Mouse (Mus musculus) liver, embryonic 13.5 days (tissue): ENCODE data around the gene Rras2. TPM values are rescaled to one million over a fixed set of nuclear protein-coding genes. Genes with fewer than 3 reads are reported as not detected.

Source experiments
- ATAC-seq: fragments of 200-750 bp; cut with Nextera tagmentation; 2 replicates; pipeline ENCODE4 v1.8.0; 2017; ENCODE audit warnings: low read depth, mild to moderate bottlenecking, moderate number of reproducible peaks, moderate library complexity
- DNase-seq: peaks from one replicate; pipeline ENCODE4 v3.0.0; 2022
- H3K27ac ChIP-seq: fragments of 300-500 bp; sonication (generic); 2 replicates; pipeline ENCODE4 v1.5.1; 2015; ENCODE audit warnings: moderate library complexity, mild to moderate bottlenecking, inconsistent platforms
- H3K27me3 ChIP-seq: fragments of 300-500 bp; sonication (generic); 2 replicates; pipeline ENCODE4 v1.6.1; 2015; ENCODE audit warnings: mild to moderate bottlenecking, inconsistent platforms
- H3K36me3 ChIP-seq: fragments of 300-500 bp; sonication (generic); 2 replicates; pipeline ENCODE4 v1.6.1; 2015; ENCODE audit warnings: mild to moderate bottlenecking, inconsistent platforms
- H3K4me1 ChIP-seq: fragments of 300-500 bp; sonication (generic); replicated peaks from 2 replicates; pipeline ENCODE4 v1.6.1; 2015; ENCODE audit warnings: inconsistent platforms
- H3K4me2 ChIP-seq: fragments of 300-500 bp; sonication (generic); 2 replicates; pipeline ENCODE4 v1.6.1; 2015; ENCODE audit warnings: inconsistent platforms, mild to moderate bottlenecking, moderate library complexity
- H3K4me3 ChIP-seq: fragments of 300-500 bp; sonication (generic); replicated peaks from 2 replicates; pipeline ENCODE4 v1.5.1; 2015; ENCODE audit warnings: mild to moderate bottlenecking, inconsistent platforms
- H3K9ac ChIP-seq: fragments of 300-500 bp; sonication (generic); 2 replicates; pipeline ENCODE4 v1.6.1; 2015; ENCODE audit warnings: mild to moderate bottlenecking, inconsistent platforms
- H3K9me3 ChIP-seq: fragments of 300-500 bp; sonication (generic); replicated peaks from 2 replicates; pipeline ENCODE4 v1.6.1; 2016; ENCODE audit warnings: inconsistent platforms
- WGBS: fragments of 180-500 bp; shearing (Covaris S2); methylation state at CpG from one replicate; pipeline ENCODE4 v1.1.7; 2015; ENCODE audit not compliant: insufficient replicate concordance; 5-methylcytosine and 5-hydroxymethylcytosine counted together
- polyA plus RNA-seq: library from polyadenylated mRNA; unstranded; fragments of >200 nt; fragmentation: Nextera tagmentation; extraction: Ambion mirVana; gene quantifications from 2 replicates; pipeline ENCODE4 v1.2.1, GENCODE M21; 2015

Gene Rras2
- polyA plus RNA-seq, 1 experiment from 2014 or later, result 7.7 TPM

DNA sequence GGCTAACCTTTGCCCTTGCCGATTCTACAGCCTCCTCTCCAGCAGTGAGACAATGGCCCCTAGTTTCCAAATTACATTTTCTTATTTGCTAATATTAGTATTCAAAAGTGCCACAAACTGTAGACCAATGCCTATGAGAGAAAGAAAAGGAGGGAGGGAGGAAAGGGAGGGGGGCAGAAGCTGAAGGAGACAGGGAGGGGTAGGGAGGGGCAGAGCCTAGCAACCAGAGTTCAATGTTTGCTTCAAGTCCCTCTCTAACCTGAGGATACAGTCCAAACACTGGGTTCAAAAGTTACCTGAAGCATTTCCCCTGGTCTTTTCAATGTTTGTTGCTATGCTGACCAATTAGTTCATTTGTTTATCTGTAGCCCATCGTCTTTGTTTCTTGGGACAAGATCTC lies 7.1 kb downstream of the Rras2 start:
- no peaks in the 10 kb centered on the region for H3K9me3 ChIP-seq
- H3K9ac ChIP-seq, result no peak overlapping the region
- no peak for DNase-seq
- WGBS, result 66% methylated on average over 2 of the region's 2 CpGs
- peaks cover 12% of the 10 kb centered on the region for H3K4me1 ChIP-seq
- H3K27ac ChIP-seq, result no peak overlapping the region
- H3K36me3 ChIP-seq, result no peaks in the 10 kb centered on the region
- ATAC-seq, result no peak
- H3K27me3 ChIP-seq, result peaks cover 6% of the 10 kb centered on the region; the same call in 1 of the 2 replicates
- H3K4me2 ChIP-seq, result no peak overlapping the region
- no peak overlapping the region for H3K4me3 ChIP-seq

GRCm38 (mm10) chr7:114105886-114106285 lies 11.7 kb downstream of the Rras2 start:
- no peak overlapping the region for H3K27ac ChIP-seq
- H3K9ac ChIP-seq, result no peak overlapping the region
- DNase-seq, result no peak
- no peaks in the 10 kb centered on the region for H3K27me3 ChIP-seq
- H3K9me3 ChIP-seq, result no peaks in the 10 kb centered on the region
- no peak for ATAC-seq
- H3K36me3 ChIP-seq, result no peaks in the 10 kb centered on the region
- WGBS, result 72% methylated on average over 8 of the region's 8 CpGs
- H3K4me3 ChIP-seq, result no peak overlapping the region
- H3K4me2 ChIP-seq, result no peak overlapping the region
- peaks cover 25% of the 10 kb centered on the region for H3K4me1 ChIP-seq

- no peak for ATAC-seq
Measured at GRCm38 (mm10) chr7:114103629-114104347, 13.8 kb downstream of the Rras2 start.

DNA sequence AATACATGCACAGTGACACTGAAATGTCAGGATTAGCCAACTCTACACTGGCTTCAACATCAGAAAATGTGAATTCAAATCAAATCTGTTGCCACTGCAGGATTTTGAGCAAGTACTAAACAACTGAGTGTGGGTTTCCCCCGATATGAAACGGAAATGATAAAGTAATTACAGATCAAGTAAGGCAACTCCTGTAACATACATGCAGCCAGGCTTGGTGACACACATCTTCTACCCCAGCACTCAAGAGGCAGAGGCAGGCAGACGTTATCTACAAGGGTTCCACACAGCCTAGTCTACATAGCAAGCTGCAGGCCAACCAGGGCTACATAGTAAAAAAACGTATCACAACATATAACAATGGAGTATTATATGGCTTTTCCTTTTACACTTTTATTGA lies 14.4 kb downstream of the Rras2 start:
- Histone ChIP-seq H3K27ac (no peak overlapping the region), H3K9me3 (no peaks in the 10 kb centered on the region), H3K4me2 (no peak overlapping the region), H3K9ac (no peak overlapping the region), H3K4me1 (peaks cover 21% of the 10 kb centered on the region), H3K36me3 (no peaks in the 10 kb centered on the region), H3K4me3 (no peak overlapping the region), H3K27me3 (no peaks in the 10 kb centered on the region)
- DNase-seq (no peak), ATAC-seq (no peak)
- WGBS, result 70% methylated on average over 4 of the region's 4 CpGs

More at GRCm38 (mm10) chr7:114103629-114104347, 13.8 kb downstream of the Rras2 start:
- DNase-seq, result no peak
- Histone ChIP-seq H3K4me1 (peaks cover 21% of the 10 kb centered on the region), H3K27ac (no peak overlapping the region), H3K27me3 (no peaks in the 10 kb centered on the region), H3K36me3 (no peaks in the 10 kb centered on the region), H3K9ac (no peak overlapping the region), H3K9me3 (no peaks in the 10 kb centered on the region), H3K4me2 (no peak overlapping the region), H3K4me3 (no peak overlapping the region)
- WGBS, result 69% methylated on average over 24 of the region's 24 CpGs

DNA sequence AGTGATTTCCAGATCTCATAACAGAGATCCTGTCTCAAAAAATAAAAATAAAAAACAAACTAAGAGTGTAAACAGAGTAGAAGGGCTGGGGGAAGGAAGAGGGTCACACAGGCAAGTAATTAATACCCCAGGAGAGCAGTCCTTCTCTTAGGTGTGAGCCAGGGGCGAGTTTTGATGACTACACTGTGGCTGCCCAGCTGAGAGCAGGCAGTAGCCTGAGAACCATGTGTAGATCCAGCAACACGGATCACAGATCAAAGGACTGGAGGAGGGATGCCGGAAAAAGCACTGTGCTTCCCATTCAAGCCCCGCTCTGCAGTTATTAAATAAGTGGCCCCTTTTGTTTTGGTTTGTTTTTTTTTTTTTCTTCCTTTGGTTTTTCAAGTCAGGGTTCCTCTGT lies 15.0 kb downstream of the Rras2 start:
- Histone ChIP-seq H3K27me3 (no peaks in the 10 kb centered on the region), H3K4me2 (no peak overlapping the region), H3K27ac (no peak overlapping the region), H3K9me3 (no peaks in the 10 kb centered on the region), H3K36me3 (no peaks in the 10 kb centered on the region), H3K9ac (no peak overlapping the region), H3K4me3 (no peak overlapping the region), H3K4me1 (peaks cover 21% of the 10 kb centered on the region)
- DNase-seq (no peak), ATAC-seq (no peak)
- 57% methylated on average over 4 of the region's 4 CpGs for WGBS

DNA sequence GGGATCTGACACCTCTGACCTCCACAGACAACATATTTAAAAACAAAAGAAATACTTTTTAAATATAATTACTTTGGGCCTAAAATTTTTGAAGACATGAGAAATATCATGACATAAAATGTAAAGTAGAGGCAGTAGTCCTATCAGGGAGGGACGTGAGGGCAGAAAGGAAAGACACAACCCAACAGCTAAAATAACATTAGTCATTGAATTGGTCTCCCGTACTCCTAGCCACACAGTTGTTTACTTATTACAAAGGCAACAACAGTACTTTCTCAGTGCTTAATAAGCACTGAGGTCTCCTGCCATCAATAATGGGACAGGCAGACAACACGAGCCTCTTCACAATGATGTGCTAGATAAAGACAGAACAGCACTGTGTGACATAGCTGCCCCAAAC lies 16.2 kb downstream of the Rras2 start:
- H3K4me3 ChIP-seq, result no peak overlapping the region
- H3K9me3 ChIP-seq, result no peaks in the 10 kb centered on the region
- no peak overlapping the region for H3K27ac ChIP-seq
- WGBS, result 43% methylated on average over 3 of the region's 3 CpGs
- no peaks in the 10 kb centered on the region for H3K27me3 ChIP-seq
- peaks cover 21% of the 10 kb centered on the region for H3K4me1 ChIP-seq
- DNase-seq, result no peak
- H3K4me2 ChIP-seq, result no peak overlapping the region
- ATAC-seq, result no peak
- H3K9ac ChIP-seq, result no peak overlapping the region
- no peaks in the 10 kb centered on the region for H3K36me3 ChIP-seq

- no peaks in the 10 kb centered on the region for H3K27me3 ChIP-seq
- no peak overlapping the region for H3K4me2 ChIP-seq
- H3K4me3 ChIP-seq, result no peak overlapping the region
- no peak for ATAC-seq
- no peaks in the 10 kb centered on the region for H3K9me3 ChIP-seq
- no peak overlapping the region for H3K27ac ChIP-seq
- no peak for DNase-seq
- H3K9ac ChIP-seq, result no peak overlapping the region
- H3K36me3 ChIP-seq, result no peaks in the 10 kb centered on the region
- H3K4me1 ChIP-seq, result peaks cover 18% of the 10 kb centered on the region
- 73% methylated on average over 8 of the region's 8 CpGs for WGBS
Measured at GRCm38 (mm10) chr7:114093548-114094174, 23.9 kb downstream of the Rras2 start.

GRCm38 (mm10) chr7:114090892-114091545 lies 26.6 kb downstream of the Rras2 start:
- H3K27me3 ChIP-seq, result no peaks in the 10 kb centered on the region
- WGBS, result 54% methylated on average over 10 of the region's 10 CpGs
- no peaks in the 10 kb centered on the region for H3K9me3 ChIP-seq
- no peaks in the 10 kb centered on the region for H3K36me3 ChIP-seq
- no peak overlapping the region for H3K4me2 ChIP-seq
- H3K4me1 ChIP-seq, result peaks cover 40% of the 10 kb centered on the region
- no peak overlapping the region for H3K4me3 ChIP-seq
- no peak for ATAC-seq
- no peak for DNase-seq
- no peak overlapping the region for H3K9ac ChIP-seq
- no peak overlapping the region for H3K27ac ChIP-seq

DNA sequence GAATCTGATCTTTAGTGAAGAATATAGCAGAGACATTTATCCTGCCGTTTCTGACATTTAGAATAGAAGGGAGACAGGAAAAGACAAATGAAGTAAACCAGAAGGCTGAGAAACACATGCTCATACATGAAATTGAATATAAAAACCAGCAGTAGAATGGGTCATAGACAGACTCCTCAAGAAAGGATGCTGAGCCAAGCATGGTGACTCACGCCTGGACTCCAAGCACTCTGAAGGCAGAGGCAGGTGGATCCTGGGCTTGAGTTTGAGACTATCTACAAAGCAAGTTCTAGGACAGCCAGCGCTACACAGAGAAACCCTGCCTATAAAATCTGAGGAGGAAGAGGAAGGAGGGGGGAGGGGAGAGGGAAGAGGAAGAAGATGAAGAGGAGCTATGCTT lies 27.4 kb downstream of the Rras2 start:
- WGBS, result 67% methylated on average over 3 of the region's 3 CpGs
- DNase-seq, result no peak
- H3K4me1 ChIP-seq, result peaks cover 35% of the 10 kb centered on the region

DNA sequence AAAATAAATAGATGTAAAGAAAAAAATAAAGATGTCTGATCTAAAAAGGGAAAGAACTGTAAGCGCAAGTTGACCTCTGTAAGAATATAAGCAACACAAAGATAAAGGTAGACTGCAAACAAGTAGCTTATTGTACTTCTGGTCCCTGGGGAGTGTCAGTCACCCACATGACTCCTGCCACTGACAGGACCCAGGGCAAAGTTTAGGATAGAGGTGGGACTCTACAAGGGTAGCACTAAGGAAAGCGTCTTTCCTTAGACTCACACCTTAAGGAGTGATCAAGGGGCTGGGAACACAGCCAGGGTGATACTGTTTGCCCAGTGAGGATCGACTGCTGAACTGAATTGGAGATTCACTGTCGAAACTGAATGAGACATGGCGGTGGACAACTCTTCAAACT lies 28.7 kb downstream of the Rras2 start:
- WGBS, result 58% methylated on average over 5 of the region's 5 CpGs
- ATAC-seq (no peak; the same call in 1 of the 2 replicates), DNase-seq (no peak)
- Histone ChIP-seq H3K4me2 (no peak overlapping the region), H3K27ac (no peak overlapping the region), H3K9me3 (no peaks in the 10 kb centered on the region), H3K4me3 (no peak overlapping the region), H3K36me3 (no peaks in the 10 kb centered on the region), H3K27me3 (no peaks in the 10 kb centered on the region), H3K9ac (no peak overlapping the region), H3K4me1 (peaks cover 35% of the 10 kb centered on the region)

More for the DNA sequence above, 27.4 kb downstream of the Rras2 start:
- Histone ChIP-seq H3K4me3 (no peak overlapping the region), H3K27me3 (no peaks in the 10 kb centered on the region), H3K27ac (no peak overlapping the region), H3K9me3 (no peaks in the 10 kb centered on the region), H3K4me2 (no peak overlapping the region), H3K36me3 (no peaks in the 10 kb centered on the region), H3K9ac (no peak overlapping the region)
- no peak for ATAC-seq

DNA sequence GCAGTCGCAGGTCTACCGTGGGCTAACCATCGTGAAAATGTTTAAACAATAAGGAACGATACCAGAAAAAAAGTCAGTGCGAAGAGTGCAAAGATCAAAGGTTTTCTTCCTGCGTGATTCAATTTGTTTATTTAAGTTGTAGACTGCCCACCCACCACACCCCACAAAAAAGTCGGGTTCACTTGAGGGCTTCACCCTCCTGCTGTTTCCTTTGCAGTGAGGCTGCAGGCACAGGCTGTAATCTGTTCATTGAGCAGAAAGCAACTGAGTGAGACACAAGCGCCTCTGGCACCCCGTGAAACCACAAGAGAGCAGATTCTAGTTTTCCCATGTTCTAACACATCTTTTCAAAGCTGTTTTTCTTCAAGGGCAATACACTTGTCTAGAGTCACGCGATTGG lies 29.6 kb downstream of the Rras2 start:
- H3K36me3 ChIP-seq, result no peaks in the 10 kb centered on the region
- H3K9me3 ChIP-seq, result no peaks in the 10 kb centered on the region
- no peak for DNase-seq
- no peaks in the 10 kb centered on the region for H3K27me3 ChIP-seq
- WGBS, result 44% methylated on average over 11 of the region's 11 CpGs
- H3K4me1 ChIP-seq, result peaks cover 35% of the 10 kb centered on the region
- no peak for ATAC-seq
- no peak overlapping the region for H3K27ac ChIP-seq
- no peak overlapping the region for H3K4me3 ChIP-seq
- H3K4me2 ChIP-seq, result no peak overlapping the region
- H3K9ac ChIP-seq, result no peak overlapping the region
